Mouse (Mus musculus): Measurements from ENCODE around the gene Gm17660. TPM values are rescaled to one million over a fixed set of nuclear protein-coding genes. Genes with fewer than 3 reads are reported as not detected.
A peak's percentile ranks its signal among the peaks of the same experiment; 100 is the strongest.

Gene Gm17660
- polyA plus RNA-seq, 1 experiment from 2014 or later, result not detected

DNA sequence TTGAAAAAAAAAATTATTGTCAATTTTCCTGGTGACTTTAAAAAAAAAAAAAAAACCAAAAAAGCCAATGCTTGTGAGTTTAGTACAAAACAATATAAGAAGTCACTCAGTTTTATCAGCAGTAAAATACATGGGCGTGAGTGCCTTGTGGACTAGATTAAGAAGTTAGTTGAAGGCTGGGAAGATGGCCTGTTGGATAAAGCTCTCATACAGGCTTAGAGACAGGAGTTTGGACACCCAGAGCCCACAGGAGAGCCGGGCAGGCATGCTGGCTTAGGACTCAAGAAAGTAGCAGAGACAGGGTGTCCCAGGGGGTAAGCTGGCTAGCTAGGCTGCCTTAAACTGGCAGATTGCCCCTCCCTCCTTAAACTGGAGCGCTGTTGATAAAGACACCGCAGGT lies 22.5 kb downstream of the Gm17660 start:
- ATAC-seq, result peak; percentile 90

GRCm38 (mm10) chr5:104052956-104053355 lies 24.5 kb downstream of the Gm17660 start:
- H3K9me3 ChIP-seq (replicated peaks), result no peaks in the 10 kb centered on the region
- no peak overlapping the region; the same call in 1 of the 2 replicates for H3K27ac ChIP-seq
- peak; percentile 41; the same call in 1 of the 2 replicates for ATAC-seq
- peaks cover 62% of the 10 kb centered on the region for H3K36me3 ChIP-seq
- H3K4me1 ChIP-seq, result peaks cover 75% of the 10 kb centered on the region
- WGBS (ENCODE audit: insufficient replicate concordance), result 57% methylated on average over 8 of the region's 8 CpGs
- H3K4me2 ChIP-seq, result no peak overlapping the region
- no peaks in the 10 kb centered on the region for H3K27me3 ChIP-seq (replicated peaks)
- no peak overlapping the region for H3K4me3 ChIP-seq
- no peak overlapping the region for H3K9ac ChIP-seq

More for the DNA sequence above, 22.5 kb downstream of the Gm17660 start:
- Histone ChIP-seq H3K27ac (peak overlapping the region; percentile 89), H3K27me3 (replicated peaks) (no peaks in the 10 kb centered on the region), H3K4me1 (peaks cover 62% of the 10 kb centered on the region), H3K9me3 (replicated peaks) (no peaks in the 10 kb centered on the region), H3K4me3 (no peak overlapping the region), H3K36me3 (peaks cover 78% of the 10 kb centered on the region), H3K9ac (peak overlapping the region; percentile 59), H3K4me2 (peak overlapping the region; percentile 46)
- 31% methylated on average over 4 of the region's 4 CpGs for WGBS (ENCODE audit: insufficient replicate concordance)

GRCm38 (mm10) chr5:104048139-104048538 lies 29.3 kb downstream of the Gm17660 start:
- peak overlapping the region; percentile 88 for H3K9ac ChIP-seq
- H3K27me3 ChIP-seq (replicated peaks), result no peaks in the 10 kb centered on the region
- peak overlapping the region; percentile 83 for H3K4me2 ChIP-seq
- peaks cover 34% of the 10 kb centered on the region for H3K36me3 ChIP-seq
- peak overlapping the region; percentile 72 for H3K4me3 ChIP-seq
- H3K9me3 ChIP-seq (replicated peaks), result no peaks in the 10 kb centered on the region
- 19% methylated on average over 4 of the region's 4 CpGs for WGBS (ENCODE audit: insufficient replicate concordance)
- ATAC-seq, result peak; percentile 22; the same call in 1 of the 2 replicates
- peaks cover 62% of the 10 kb centered on the region for H3K4me1 ChIP-seq
- H3K27ac ChIP-seq, result peak overlapping the region; percentile 96

GRCm38 (mm10) chr5:104047200-104048105 lies 30.0 kb downstream of the Gm17660 start:
- Histone ChIP-seq H3K27ac (peak overlapping the region; percentile 96), H3K27me3 (replicated peaks) (no peaks in the 10 kb centered on the region), H3K4me1 (peaks cover 59% of the 10 kb centered on the region), H3K9ac (peak overlapping the region; percentile 88), H3K9me3 (replicated peaks) (no peaks in the 10 kb centered on the region), H3K36me3 (peaks cover 29% of the 10 kb centered on the region), H3K4me3 (peak overlapping the region; percentile 72), H3K4me2 (peak overlapping the region; percentile 83)
- 2% methylated on average over 19 of the region's 19 CpGs for WGBS (ENCODE audit: insufficient replicate concordance)
- peak; percentile 13 for ATAC-seq

DNA sequence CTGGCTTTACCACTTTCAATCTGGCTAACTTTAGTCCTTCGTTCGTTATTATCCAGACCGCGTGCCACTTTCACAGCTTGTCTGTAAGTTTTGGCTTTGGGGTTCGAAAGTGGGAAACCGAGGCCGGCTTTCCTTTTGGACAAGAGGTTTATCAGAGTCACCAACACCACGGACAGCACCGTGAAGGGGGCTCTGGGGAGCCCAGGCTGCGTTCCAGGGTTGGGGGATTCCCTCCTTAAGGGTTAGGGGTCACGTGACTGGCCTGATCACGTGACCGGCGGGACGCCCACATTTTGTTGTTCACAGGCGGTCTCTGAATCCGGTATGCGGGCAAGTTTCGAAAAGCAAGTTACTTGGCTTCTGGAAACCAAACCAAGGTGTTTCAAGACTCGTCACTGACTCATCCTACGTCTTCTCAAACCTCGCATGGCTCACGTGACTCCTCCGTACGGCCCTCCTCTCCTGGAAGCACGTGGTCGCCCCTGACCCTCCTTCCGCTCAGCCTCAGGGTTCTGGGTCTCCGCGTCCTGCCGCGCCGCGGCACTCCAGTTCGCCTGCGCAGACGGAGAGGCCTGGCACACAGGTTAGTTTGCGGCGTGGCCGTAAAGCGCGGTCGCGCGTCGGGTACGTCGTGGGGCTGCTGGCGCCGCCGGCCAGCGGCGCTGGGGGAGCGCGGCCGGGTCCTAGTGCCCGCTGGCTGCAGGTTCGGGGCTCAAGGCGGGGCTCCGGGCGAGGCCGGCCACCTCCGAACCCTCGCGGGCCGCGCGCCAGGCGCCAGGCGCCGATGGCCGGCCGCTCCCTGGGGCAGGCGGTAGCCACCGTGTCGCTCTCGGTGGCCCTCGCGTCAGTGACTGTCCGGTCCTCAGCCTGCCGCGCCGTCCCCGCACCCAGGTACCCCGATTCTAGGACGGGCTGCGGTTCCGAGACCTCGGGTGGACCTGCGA lies 30.9 kb downstream of the Gm17660 start, which contains the start of gene Nudt9:
Gene Nudt9 (plus strand): TSS at position 51 of the 944 bp plus-strand sequence.
- H3K36me3 ChIP-seq, result peaks cover 20% of the 10 kb centered on the region
- WGBS (ENCODE audit: insufficient replicate concordance), result 4% methylated on average over 90 of the region's 90 CpGs
- peak within 1 kb of the TSS; percentile 96 for H3K27ac ChIP-seq
- H3K9me3 ChIP-seq (replicated peaks), result no peaks in the 10 kb centered on the region
- peak; percentile 91 for ATAC-seq
- H3K4me3 ChIP-seq, result peak within 1 kb of the TSS; percentile 72
- no peaks in the 10 kb centered on the region for H3K27me3 ChIP-seq (replicated peaks)
- H3K9ac ChIP-seq, result peak within 1 kb of the TSS; percentile 88
- H3K4me2 ChIP-seq, result peak within 1 kb of the TSS; percentile 83
- H3K4me1 ChIP-seq, result peaks cover 57% of the 10 kb centered on the region

DNA sequence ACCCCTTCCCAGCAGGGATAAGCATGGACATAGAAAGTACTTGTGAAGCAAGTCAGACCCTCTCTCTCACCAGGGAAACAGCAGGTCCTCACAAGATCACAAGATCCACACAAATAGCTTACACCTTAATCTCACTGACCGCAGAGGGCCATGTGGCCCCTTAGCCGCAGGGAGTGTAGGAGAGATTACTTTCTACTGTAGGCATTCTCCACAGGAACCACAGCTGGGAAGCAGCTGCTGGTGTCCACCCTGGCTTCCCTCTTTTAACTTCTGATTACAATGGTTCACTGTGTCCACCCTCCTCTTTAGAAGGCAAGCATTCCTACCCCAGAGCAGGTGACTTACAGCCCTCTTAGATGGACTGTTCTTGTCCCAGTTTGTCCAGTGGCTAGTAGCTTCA lies 33.7 kb downstream of the Gm17660 start:
- Histone ChIP-seq H3K9ac (peak overlapping the region; percentile 43), H3K4me3 (no peak overlapping the region), H3K4me2 (peak overlapping the region; percentile 49), H3K4me1 (peaks cover 52% of the 10 kb centered on the region), H3K27me3 (replicated peaks) (no peaks in the 10 kb centered on the region), H3K36me3 (no peaks in the 10 kb centered on the region), H3K27ac (peak overlapping the region; percentile 59), H3K9me3 (replicated peaks) (no peaks in the 10 kb centered on the region)
- WGBS (ENCODE audit: insufficient replicate concordance), result 14% methylated on average over 2 of the region's 2 CpGs
- ATAC-seq, result peak; percentile 42

- Histone ChIP-seq H3K36me3 (no peaks in the 10 kb centered on the region), H3K4me2 (no peak overlapping the region), H3K27ac (0 out of 2 replicates have a peak overlapping the region, but pooled peaks have one; percentile 27), H3K9ac (0 out of 2 replicates have a peak overlapping the region, but pooled peaks have one; percentile 43), H3K4me3 (no peak overlapping the region), H3K4me1 (peaks cover 44% of the 10 kb centered on the region), H3K27me3 (replicated peaks) (no peaks in the 10 kb centered on the region), H3K9me3 (replicated peaks) (no peaks in the 10 kb centered on the region)
- ATAC-seq, result no peak
- 82% methylated on average over 2 of the region's 2 CpGs for WGBS (ENCODE audit: insufficient replicate concordance)
These were observed 34.5 kb downstream of the Gm17660 start for GRCm38 (mm10) chr5:104042906-104043305.

- Histone ChIP-seq H3K9ac (no peak overlapping the region), H3K27me3 (replicated peaks) (no peaks in the 10 kb centered on the region), H3K4me2 (no peak overlapping the region), H3K27ac (no peak overlapping the region), H3K36me3 (no peaks in the 10 kb centered on the region), H3K9me3 (replicated peaks) (no peaks in the 10 kb centered on the region), H3K4me3 (no peak overlapping the region), H3K4me1 (peaks cover 32% of the 10 kb centered on the region)
- ATAC-seq, result no peak
- 49% methylated on average over 6 of the region's 6 CpGs for WGBS (ENCODE audit: insufficient replicate concordance)
These were observed 38.1 kb downstream of the Gm17660 start for GRCm38 (mm10) chr5:104039154-104039932.

GRCm38 (mm10) chr5:104036686-104037085 lies 40.7 kb downstream of the Gm17660 start:
- Histone ChIP-seq H3K4me2 (no peak overlapping the region), H3K9me3 (replicated peaks) (no peaks in the 10 kb centered on the region), H3K4me1 (peaks cover 27% of the 10 kb centered on the region), H3K27me3 (replicated peaks) (no peaks in the 10 kb centered on the region), H3K9ac (no peak overlapping the region), H3K36me3 (no peaks in the 10 kb centered on the region), H3K27ac (no peak overlapping the region), H3K4me3 (no peak overlapping the region)
- 61% methylated on average over 1 of the region's 1 CpGs for WGBS (ENCODE audit: insufficient replicate concordance)
- ATAC-seq, result no peak

DNA sequence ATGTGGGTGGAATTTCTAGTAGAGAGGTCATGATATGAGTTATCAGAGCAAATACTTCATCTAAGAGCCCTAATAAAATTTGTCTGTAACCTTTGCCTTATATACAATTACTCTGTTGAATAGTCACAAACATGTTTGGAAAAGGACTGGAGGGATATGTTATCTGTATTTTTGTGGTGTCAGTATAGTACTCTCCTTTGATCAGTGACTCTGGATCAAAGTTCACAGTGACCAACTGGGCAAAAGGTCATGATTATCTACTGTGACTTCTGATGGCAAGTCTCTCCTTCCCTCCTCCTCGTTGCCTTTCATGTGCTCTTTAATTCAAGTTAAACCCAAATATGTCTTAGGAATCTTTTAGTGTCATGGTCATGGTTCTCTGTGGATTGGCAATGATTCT lies 41.6 kb downstream of the Gm17660 start:
- Histone ChIP-seq H3K27me3 (replicated peaks) (no peaks in the 10 kb centered on the region), H3K9ac (no peak overlapping the region), H3K4me2 (no peak overlapping the region), H3K36me3 (no peaks in the 10 kb centered on the region), H3K9me3 (replicated peaks) (no peaks in the 10 kb centered on the region), H3K27ac (no peak overlapping the region), H3K4me3 (no peak overlapping the region), H3K4me1 (peaks cover 27% of the 10 kb centered on the region)
- ATAC-seq, result no peak
- WGBS (ENCODE audit: insufficient replicate concordance), result 29% methylated on average over 1 of the region's 1 CpGs

DNA sequence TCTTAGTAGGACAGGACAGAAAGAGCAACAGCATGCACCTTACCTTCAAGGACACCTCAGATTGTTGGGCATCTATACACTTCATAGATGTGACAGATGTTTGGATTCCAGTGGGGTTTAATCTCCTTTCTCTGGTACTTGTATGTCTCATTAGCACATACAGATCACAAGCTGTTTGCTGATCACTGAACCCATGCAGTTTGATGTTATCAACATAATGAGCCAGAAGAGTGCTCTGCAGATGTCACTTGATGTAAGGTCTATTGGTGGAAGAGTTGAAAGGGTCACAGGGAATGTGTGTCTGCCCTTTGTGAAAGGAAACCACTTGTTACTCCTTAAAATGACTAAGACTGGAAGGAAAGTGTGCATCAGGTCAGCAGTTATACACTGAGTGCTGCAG lies 42.3 kb downstream of the Gm17660 start:
- no peak overlapping the region for H3K4me3 ChIP-seq
- no peak overlapping the region for H3K9ac ChIP-seq
- peaks cover 27% of the 10 kb centered on the region for H3K4me1 ChIP-seq
- no peak overlapping the region for H3K4me2 ChIP-seq
- H3K36me3 ChIP-seq, result no peaks in the 10 kb centered on the region
- H3K27me3 ChIP-seq (replicated peaks), result no peaks in the 10 kb centered on the region
- no peak for ATAC-seq
- no peak overlapping the region for H3K27ac ChIP-seq
- no peaks in the 10 kb centered on the region for H3K9me3 ChIP-seq (replicated peaks)

Data from liver, embryonic 12.5 days (tissue).